Mouse (Mus musculus): ENCODE data around the gene Ppme1.

DNA sequence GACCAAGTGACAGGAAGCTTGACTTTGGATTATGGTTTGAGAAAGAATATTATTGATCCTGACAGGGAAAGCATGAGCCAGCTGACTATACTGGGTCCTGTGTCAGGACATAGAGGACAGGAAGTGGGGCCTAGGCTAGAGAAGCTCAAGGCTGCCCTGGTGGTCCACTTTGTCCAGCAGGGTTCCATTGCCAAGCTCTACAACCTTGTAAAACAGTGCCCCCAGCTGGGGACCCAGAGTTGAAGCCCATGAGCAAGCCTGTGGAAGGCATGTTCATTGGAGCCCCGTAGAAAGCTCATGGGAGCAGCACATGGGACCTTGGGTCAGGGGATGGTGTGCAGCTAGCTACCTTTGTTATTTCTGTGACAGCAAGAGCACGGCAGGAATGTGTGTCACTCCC lies 20.2 kb upstream of the Ppme1 start:
- TF ChIP-seq POLR2A (IDR thresholded peaks at IDR 0.05; ENCODE audit: low read depth, low read length) (no peak), RCOR1 (conservative IDR thresholded peaks at IDR 0.05; ENCODE audit: low read depth, low read length) (no peak), NELFE (IDR thresholded peaks at IDR 0.05; ENCODE audit: low read depth, low read length) (no peak), KAT2A (IDR thresholded peaks at IDR 0.05; ENCODE audit: insufficient replicate concordance, low read length) (no peak), HCFC1 (IDR thresholded peaks at IDR 0.05; ENCODE audit: low read depth, low read length) (no peak), EP300 (IDR thresholded peaks at IDR 0.05; ENCODE audit: low read length) (no peak), USF1 (IDR thresholded peaks at IDR 0.05; ENCODE audit: low read depth, low read length) (no peak), PAX5 (IDR thresholded peaks at IDR 0.05; ENCODE audit: low read length) (no peak), MAX (IDR thresholded peaks at IDR 0.05; ENCODE audit: low read length) (no peak), ZNF384 (IDR thresholded peaks at IDR 0.05; ENCODE audit: low read depth, low read length) (no peak)

All from CH12.LX (cell line).